Mouse (Mus musculus) neural tube, embryonic 10.5 days (tissue): ENCODE data around the gene Cilp.
A peak's percentile ranks its signal among the peaks of the same experiment; 100 is the strongest.
"Not testable (repeated sequence)": the region's sequence is repeated elsewhere in the genome, so short reads cannot be mapped to it uniquely, and the experiment has no call there.

Source experiments
- DNase-seq: peaks from one replicate; pipeline ENCODE4 v3.0.0-alpha.2; 2017; ENCODE audit warnings: low spot score; ENCODE audit errors: extremely low spot score

The Cilp gene

GRCm38 (mm10) chr9:65247502-65248376 is 17.2 kb upstream of the Cilp start:
- no peak for DNase-seq

- DNase-seq: no peak
These were observed 16.6 kb upstream of the Cilp start for GRCm38 (mm10) chr9:65248377-65248690.

- no peak for DNase-seq
These were observed 13.0 kb upstream of the Cilp start for GRCm38 (mm10) chr9:65252026-65252425.

GRCm38 (mm10) chr9:65255906-65256600 is 8.9 kb upstream of the Cilp start:
- DNase-seq: no peak

- no peak for DNase-seq
These were observed 7.6 kb upstream of the Cilp start for GRCm38 (mm10) chr9:65257218-65257910.

- no peak for DNase-seq
These were observed 5.6 kb upstream of the Cilp start for GRCm38 (mm10) chr9:65259366-65259765.

- no peak for DNase-seq
These were observed 3.3 kb upstream of the Cilp start for GRCm38 (mm10) chr9:65261591-65262230.

GRCm38 (mm10) chr9:65262641-65263120 is 2.3 kb upstream of the Cilp start:
- no peak for DNase-seq

- no peak for DNase-seq
These were observed 2.9 kb downstream of the Cilp start for GRCm38 (mm10) chr9:65267742-65268515.

- DNase-seq: no peak
These were observed 8.2 kb downstream of the Cilp start for GRCm38 (mm10) chr9:65273048-65273809.

GRCm38 (mm10) chr9:65273873-65274272 is 8.9 kb downstream of the Cilp start:
- DNase-seq: no peak

GRCm38 (mm10) chr9:65274851-65275250 is 9.9 kb downstream of the Cilp start:
- not testable (repeated sequence) for DNase-seq

- no peak for DNase-seq
These were observed 11.0 kb downstream of the Cilp start for GRCm38 (mm10) chr9:65275810-65276530.

- no peak for DNase-seq
These were observed 16.7 kb downstream of the Cilp start for GRCm38 (mm10) chr9:65281536-65282151.

GRCm38 (mm10) chr9:65283301-65283700 is 18.3 kb downstream of the Cilp start:
- DNase-seq: no peak

- DNase-seq: not testable (repeated sequence)
These were observed 23.3 kb downstream of the Cilp start for GRCm38 (mm10) chr9:65288252-65288651.

- no peak for DNase-seq
These were observed 25.0 kb downstream of the Cilp start for GRCm38 (mm10) chr9:65289988-65290387.

- no peak for DNase-seq
These were observed 27.4 kb downstream of the Cilp start for GRCm38 (mm10) chr9:65292421-65292820.

GRCm38 (mm10) chr9:65293119-65293518 is 28.1 kb downstream of the Cilp start:
- DNase-seq: peak; percentile 16
